Mouse (Mus musculus): ENCODE measurements around the gene Pou1f1. TPM values are rescaled to one million over a fixed set of nuclear protein-coding genes. Genes with fewer than 3 reads are reported as not detected.

The Pou1f1 gene
- polyA plus RNA-seq, 1 experiment = not detected

DNA sequence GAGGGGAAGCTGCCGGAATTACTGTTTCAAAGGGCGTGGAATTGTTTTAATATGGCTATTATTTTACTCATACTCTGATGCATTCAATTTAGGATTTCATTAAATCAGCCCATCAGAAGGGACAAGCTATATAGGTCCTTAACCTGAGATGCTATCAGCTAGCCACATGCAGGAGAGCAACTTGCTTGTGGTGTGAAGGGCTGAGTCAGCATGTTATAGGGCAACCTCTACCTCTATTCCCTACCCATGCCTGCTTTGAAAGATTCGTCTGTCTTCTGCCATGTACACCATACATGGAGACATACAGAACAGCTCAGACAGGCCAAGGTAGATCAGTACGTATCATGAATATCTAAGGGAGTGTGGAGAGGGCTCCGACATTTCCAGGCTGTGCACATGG lies 6.4 kb downstream of the Pou1f1 start:
- TF ChIP-seq CTCF (IDR thresholded peaks at IDR 0.05; ENCODE audit: control insufficient read depth, insufficient read depth, low read length) = no peak
- no peak for TF ChIP-seq POLR2A (IDR thresholded peaks at IDR 0.05; ENCODE audit: borderline replicate concordance, control insufficient read depth, low read depth, low read length)
- H3K27ac ChIP-seq (ENCODE audit: control insufficient read depth, insufficient read depth, low read depth, low read length, poor library complexity) = no peak overlapping the region
- H3K4me3 ChIP-seq (replicated peaks; ENCODE audit: control insufficient read depth, low read depth, low read length) = no peak overlapping the region
- no peaks in the 10 kb centered on the region for H3K4me1 ChIP-seq (ENCODE audit: control insufficient read depth, insufficient read depth, low read length)
- WGBS = 78% methylated on average over 5 of the region's 5 CpGs

DNA sequence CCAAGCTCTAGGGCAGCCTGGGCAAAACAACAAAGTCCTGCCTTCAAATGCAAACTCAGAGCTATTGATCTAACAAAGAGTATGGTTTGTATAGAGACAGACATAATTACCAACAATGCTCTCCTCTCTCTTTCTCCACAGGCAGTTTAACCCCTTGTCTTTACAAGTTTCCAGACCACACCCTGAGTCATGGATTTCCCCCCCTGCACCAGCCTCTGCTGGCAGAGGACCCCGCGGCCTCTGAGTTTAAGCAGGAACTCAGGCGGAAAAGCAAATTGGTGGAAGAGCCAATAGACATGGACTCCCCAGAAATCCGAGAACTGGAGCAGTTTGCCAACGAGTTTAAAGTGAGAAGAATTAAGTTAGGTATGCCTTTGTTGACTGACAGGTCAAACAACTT lies 9.3 kb downstream of the Pou1f1 start:
- TF ChIP-seq POLR2A (IDR thresholded peaks at IDR 0.05; ENCODE audit: borderline replicate concordance, control insufficient read depth, low read depth, low read length) = no peak
- TF ChIP-seq CTCF (IDR thresholded peaks at IDR 0.05; ENCODE audit: control insufficient read depth, insufficient read depth, low read length) = no peak
- H3K27ac ChIP-seq (ENCODE audit: control insufficient read depth, insufficient read depth, low read depth, low read length, poor library complexity) = no peak overlapping the region
- no peak overlapping the region for H3K4me3 ChIP-seq (replicated peaks; ENCODE audit: control insufficient read depth, low read depth, low read length)
- WGBS = 65% methylated on average over 5 of the region's 5 CpGs
- no peaks in the 10 kb centered on the region for H3K4me1 ChIP-seq (ENCODE audit: control insufficient read depth, insufficient read depth, low read length)

DNA sequence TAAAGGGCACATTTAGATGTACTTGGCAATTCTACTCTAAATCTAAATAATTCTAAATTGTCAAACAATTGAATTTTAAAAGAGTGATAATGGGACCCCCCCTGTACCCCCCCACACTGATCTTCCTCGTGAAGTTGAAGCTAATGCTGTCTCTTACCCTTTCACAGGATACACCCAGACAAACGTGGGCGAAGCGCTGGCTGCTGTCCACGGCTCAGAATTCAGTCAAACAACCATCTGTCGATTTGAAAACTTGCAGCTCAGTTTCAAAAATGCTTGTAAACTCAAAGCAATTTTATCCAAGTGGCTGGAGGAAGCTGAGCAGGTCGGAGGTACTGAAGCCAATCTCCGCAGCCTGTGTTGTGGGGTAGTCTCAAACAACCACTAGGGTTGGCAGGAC lies 11.4 kb downstream of the Pou1f1 start:
- TF ChIP-seq CTCF (IDR thresholded peaks at IDR 0.05; ENCODE audit: control insufficient read depth, insufficient read depth, low read length) = no peak
- no peak for TF ChIP-seq POLR2A (IDR thresholded peaks at IDR 0.05; ENCODE audit: borderline replicate concordance, control insufficient read depth, low read depth, low read length)
- WGBS = 77% methylated on average over 8 of the region's 8 CpGs
- H3K4me1 ChIP-seq (ENCODE audit: control insufficient read depth, insufficient read depth, low read length) = no peaks in the 10 kb centered on the region
- no peak overlapping the region for H3K27ac ChIP-seq (ENCODE audit: control insufficient read depth, insufficient read depth, low read depth, low read length, poor library complexity)
- no peak overlapping the region for H3K4me3 ChIP-seq (replicated peaks; ENCODE audit: control insufficient read depth, low read depth, low read length)

DNA sequence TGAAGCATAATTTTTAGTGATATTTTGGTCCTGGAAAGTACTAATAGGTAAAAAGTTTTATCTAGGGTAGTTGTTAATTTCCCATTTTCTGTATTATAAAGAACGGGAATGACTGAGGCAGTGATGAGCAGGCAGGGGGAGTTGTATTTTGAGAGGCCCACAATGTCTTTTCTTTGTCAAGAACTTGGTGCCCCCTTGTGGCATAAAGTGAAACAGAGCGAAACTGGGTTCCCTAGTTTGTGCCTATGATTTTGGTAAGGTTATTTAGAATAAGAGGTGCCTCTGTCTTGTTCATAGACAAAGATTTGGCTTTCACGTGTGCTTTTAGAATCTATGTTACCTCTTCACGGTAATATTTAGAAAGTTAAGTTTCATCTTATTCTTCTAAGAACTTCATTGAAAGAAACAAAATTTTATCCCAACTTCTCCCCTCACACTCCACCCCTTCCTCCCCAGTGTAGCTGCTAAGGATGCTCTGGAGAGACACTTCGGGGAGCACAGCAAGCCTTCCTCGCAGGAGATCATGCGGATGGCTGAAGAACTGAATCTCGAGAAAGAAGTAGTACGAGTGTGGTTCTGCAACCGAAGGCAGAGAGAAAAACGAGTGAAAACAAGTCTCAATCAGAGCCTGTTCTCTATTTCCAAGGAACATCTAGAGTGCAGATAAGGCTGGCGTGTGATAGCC lies 13.1 kb downstream of the Pou1f1 start:
- H3K27ac ChIP-seq (ENCODE audit: control insufficient read depth, insufficient read depth, low read depth, low read length, poor library complexity) = no peak overlapping the region
- TF ChIP-seq CTCF (IDR thresholded peaks at IDR 0.05; ENCODE audit: control insufficient read depth, insufficient read depth, low read length) (no peak), POLR2A (IDR thresholded peaks at IDR 0.05; ENCODE audit: borderline replicate concordance, control insufficient read depth, low read depth, low read length) (no peak)
- H3K4me3 ChIP-seq (replicated peaks; ENCODE audit: control insufficient read depth, low read depth, low read length) = no peak overlapping the region
- 17% methylated on average over 12 of the region's 12 CpGs for WGBS
- H3K4me1 ChIP-seq (ENCODE audit: control insufficient read depth, insufficient read depth, low read length) = no peaks in the 10 kb centered on the region

DNA sequence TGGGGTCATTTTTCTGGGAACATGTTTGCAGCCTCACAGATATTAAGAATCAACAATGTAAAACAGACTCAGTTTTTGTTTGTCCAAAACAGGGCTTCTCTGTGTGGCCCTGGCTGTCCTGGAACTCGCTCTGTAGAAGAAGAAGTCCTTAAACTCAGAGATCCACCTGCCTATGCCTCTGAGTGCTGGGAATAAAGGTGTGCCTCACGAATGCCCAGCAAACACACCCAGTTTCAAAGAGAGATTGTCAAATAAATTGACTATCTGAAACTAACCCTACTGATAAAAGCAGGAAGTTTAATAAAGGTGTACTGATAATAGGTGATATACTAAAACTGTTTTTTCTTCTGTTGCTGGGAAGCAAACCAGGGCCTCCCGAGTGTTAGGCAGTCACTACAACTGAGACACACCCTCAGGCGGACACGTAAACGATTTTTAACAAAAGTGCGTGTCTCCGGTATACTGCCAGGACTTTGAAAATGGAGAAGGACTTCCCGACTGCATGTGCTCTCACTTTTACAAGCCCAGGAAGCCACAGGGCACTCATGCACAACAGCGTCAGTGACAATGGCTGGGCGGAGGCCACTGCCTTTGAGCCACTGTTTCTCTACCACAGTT lies 23.5 kb downstream of the Pou1f1 start:
- WGBS = 88% methylated on average over 11 of the region's 11 CpGs
- TF ChIP-seq POLR2A (IDR thresholded peaks at IDR 0.05; ENCODE audit: borderline replicate concordance, control insufficient read depth, low read depth, low read length) = no peak
- no peak for TF ChIP-seq CTCF (IDR thresholded peaks at IDR 0.05; ENCODE audit: control insufficient read depth, insufficient read depth, low read length)
- Histone ChIP-seq H3K4me1 (ENCODE audit: control insufficient read depth, insufficient read depth, low read length) (no peaks in the 10 kb centered on the region), H3K4me3 (replicated peaks; ENCODE audit: control insufficient read depth, low read depth, low read length) (no peak overlapping the region), H3K27ac (ENCODE audit: control insufficient read depth, insufficient read depth, low read depth, low read length, poor library complexity) (no peak overlapping the region)

DNA sequence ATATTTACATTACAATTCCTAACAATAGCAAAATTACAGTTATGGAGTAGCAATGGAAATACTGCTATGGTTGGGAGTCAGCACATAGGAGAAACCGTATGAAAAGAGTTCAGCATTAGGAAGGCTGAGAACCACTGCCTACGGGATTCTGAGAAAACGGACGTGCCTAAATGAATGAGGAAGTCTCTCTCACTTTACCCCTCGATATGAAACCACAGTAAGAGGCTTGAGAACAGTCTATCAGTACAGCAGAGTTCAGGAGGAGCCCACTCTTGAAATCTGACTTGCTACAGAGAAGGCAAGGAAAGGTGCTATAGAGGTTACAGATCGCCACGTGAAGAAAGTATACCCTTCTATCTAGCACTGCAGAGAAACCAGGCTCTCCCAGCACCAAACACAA lies 28.6 kb downstream of the Pou1f1 start:
- Histone ChIP-seq H3K27ac (ENCODE audit: control insufficient read depth, insufficient read depth, low read depth, low read length, poor library complexity) (no peak overlapping the region), H3K4me3 (replicated peaks; ENCODE audit: control insufficient read depth, low read depth, low read length) (no peak overlapping the region), H3K4me1 (ENCODE audit: control insufficient read depth, insufficient read depth, low read length) (no peaks in the 10 kb centered on the region)
- WGBS = 11% methylated on average over 7 of the region's 7 CpGs
- TF ChIP-seq CTCF (IDR thresholded peaks at IDR 0.05; ENCODE audit: control insufficient read depth, insufficient read depth, low read length) (no peak), POLR2A (IDR thresholded peaks at IDR 0.05; ENCODE audit: borderline replicate concordance, control insufficient read depth, low read depth, low read length) (no peak)

DNA sequence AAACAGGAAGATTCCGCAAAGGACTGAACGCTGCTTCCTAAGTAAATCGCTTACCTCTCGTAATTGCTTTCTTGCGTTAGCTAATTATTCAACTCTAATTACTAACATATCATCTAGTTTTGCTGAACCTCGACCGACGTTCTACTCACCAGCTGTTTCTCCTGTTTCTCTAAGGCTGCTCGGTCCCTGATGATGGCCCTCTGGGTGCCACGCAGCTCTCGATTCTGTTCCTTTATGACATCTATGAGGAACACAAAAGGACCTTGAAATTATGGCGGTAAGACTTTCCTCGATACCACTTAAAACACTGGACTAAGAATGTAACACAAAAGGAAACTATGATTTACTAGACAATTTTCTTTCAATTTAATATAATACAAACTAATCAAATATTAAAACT lies 30.5 kb downstream of the Pou1f1 start:
- Histone ChIP-seq H3K27ac (ENCODE audit: control insufficient read depth, insufficient read depth, low read depth, low read length, poor library complexity) (no peak overlapping the region), H3K4me3 (replicated peaks; ENCODE audit: control insufficient read depth, low read depth, low read length) (no peak overlapping the region), H3K4me1 (ENCODE audit: control insufficient read depth, insufficient read depth, low read length) (no peaks in the 10 kb centered on the region)
- 91% methylated on average over 13 of the region's 13 CpGs for WGBS
- TF ChIP-seq POLR2A (IDR thresholded peaks at IDR 0.05; ENCODE audit: borderline replicate concordance, control insufficient read depth, low read depth, low read length) (no peak), CTCF (IDR thresholded peaks at IDR 0.05; ENCODE audit: control insufficient read depth, insufficient read depth, low read length) (no peak)

DNA sequence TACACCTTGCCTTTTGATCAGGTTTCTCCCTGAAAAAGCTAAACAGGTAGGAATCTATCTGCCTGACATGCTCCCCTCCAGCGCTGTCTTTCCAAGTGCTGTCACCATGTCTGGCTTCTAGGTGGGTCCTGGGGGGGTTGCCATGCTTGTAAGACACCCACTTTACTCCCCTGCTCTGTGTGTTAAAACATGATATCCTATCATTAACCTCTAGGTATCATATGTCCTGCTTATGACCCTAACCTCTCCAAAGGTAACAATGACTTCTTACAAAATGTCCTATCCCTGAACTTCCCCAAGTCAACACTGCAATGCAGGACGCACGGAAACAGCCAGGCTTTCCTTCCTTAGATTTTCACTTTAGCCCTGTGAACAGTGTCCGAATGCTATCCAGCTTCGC lies 34.0 kb downstream of the Pou1f1 start:
- Histone ChIP-seq H3K4me3 (replicated peaks; ENCODE audit: control insufficient read depth, low read depth, low read length) (no peak overlapping the region), H3K27ac (ENCODE audit: control insufficient read depth, insufficient read depth, low read depth, low read length, poor library complexity) (no peak overlapping the region), H3K4me1 (ENCODE audit: control insufficient read depth, insufficient read depth, low read length) (no peaks in the 10 kb centered on the region)
- 50% methylated on average over 5 of the region's 5 CpGs for WGBS
- TF ChIP-seq POLR2A (IDR thresholded peaks at IDR 0.05; ENCODE audit: borderline replicate concordance, control insufficient read depth, low read depth, low read length) (no peak), CTCF (IDR thresholded peaks at IDR 0.05; ENCODE audit: control insufficient read depth, insufficient read depth, low read length) (no peak)

All from bone marrow, adult 2 months (tissue).